Mouse (Mus musculus): ENCODE measurements at regions not wholly inside any gene's neighbourhood (a gene's known extent, or its start where the extent isn't known, plus 50 kb on each side); places are given as distances from the start of the nearest gene placed in this dataset.
A peak's percentile ranks its signal among the peaks of the same experiment; 100 is the strongest.

GRCm38 (mm10) chr6:51771001-51771400, 241.3 kb downstream of the Skap2 start:
- Histone ChIP-seq H3K4me1 (ENCODE audit: control insufficient read depth, insufficient read depth, low read length) (no peaks in the 10 kb centered on the region), H3K4me3 (ENCODE audit: low read depth, low read length) (no peak overlapping the region), H3K27ac (ENCODE audit: insufficient read depth, low read length) (no peak overlapping the region), H3K9ac (ENCODE audit: low read depth, poor library complexity, severe bottlenecking) (no peak overlapping the region), H3K36me3 (ENCODE audit: control insufficient read depth, insufficient read depth, low read length, poor library complexity, severe bottlenecking) (no peaks in the 10 kb centered on the region), H3K9me3 (replicated peaks; ENCODE audit: control insufficient read depth, insufficient read depth, low read length, poor library complexity, severe bottlenecking) (no peaks in the 10 kb centered on the region), H3K27me3 (ENCODE audit: control insufficient read depth, insufficient read depth, low read length, poor library complexity, severe bottlenecking) (no peaks in the 10 kb centered on the region)
- TF ChIP-seq POLR2A (IDR thresholded peaks at IDR 0.05; ENCODE audit: insufficient read depth, low read length), result no peak
- no peak for TF ChIP-seq EP300 (IDR thresholded peaks at IDR 0.05; ENCODE audit: insufficient read depth, low read depth, low read length)
- no peak for TF ChIP-seq CTCF (IDR thresholded peaks at IDR 0.05; ENCODE audit: low read depth, low read length)

GRCm38 (mm10) chr6:51771424-51771823, 240.9 kb downstream of the Skap2 start:
- Histone ChIP-seq H3K27me3 (ENCODE audit: control insufficient read depth, insufficient read depth, low read length, poor library complexity, severe bottlenecking) (no peaks in the 10 kb centered on the region), H3K4me3 (ENCODE audit: low read depth, low read length) (no peak overlapping the region), H3K9me3 (replicated peaks; ENCODE audit: control insufficient read depth, insufficient read depth, low read length, poor library complexity, severe bottlenecking) (no peaks in the 10 kb centered on the region), H3K4me1 (ENCODE audit: control insufficient read depth, insufficient read depth, low read length) (no peaks in the 10 kb centered on the region), H3K27ac (ENCODE audit: insufficient read depth, low read length) (no peak overlapping the region), H3K36me3 (ENCODE audit: control insufficient read depth, insufficient read depth, low read length, poor library complexity, severe bottlenecking) (no peaks in the 10 kb centered on the region), H3K9ac (ENCODE audit: low read depth, poor library complexity, severe bottlenecking) (no peak overlapping the region)
- TF ChIP-seq CTCF (IDR thresholded peaks at IDR 0.05; ENCODE audit: low read depth, low read length) (no peak), POLR2A (IDR thresholded peaks at IDR 0.05; ENCODE audit: insufficient read depth, low read length) (no peak), EP300 (IDR thresholded peaks at IDR 0.05; ENCODE audit: insufficient read depth, low read depth, low read length) (no peak)

DNA sequence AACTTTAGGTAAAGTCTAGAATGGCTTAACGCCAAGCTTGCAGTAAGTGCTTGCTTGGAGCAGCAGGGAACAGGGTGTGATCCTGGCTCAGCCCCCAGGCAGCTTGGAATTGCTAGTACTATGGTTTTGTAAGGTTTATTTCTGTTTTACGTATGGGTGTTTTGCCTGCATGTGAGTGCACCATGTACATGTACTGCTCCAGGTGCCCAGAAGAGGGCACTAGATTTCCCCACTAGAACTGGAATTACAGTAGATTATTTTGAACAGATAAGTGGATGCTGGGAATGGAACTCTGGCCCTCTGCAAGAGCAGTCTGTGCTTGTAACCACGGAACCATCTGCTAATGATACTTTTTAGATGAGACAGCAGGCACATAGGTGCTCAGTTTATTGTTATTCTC, 237.6 kb downstream of the Skap2 start:
- no peaks in the 10 kb centered on the region for H3K4me1 ChIP-seq (ENCODE audit: control insufficient read depth, insufficient read depth, low read length)
- TF ChIP-seq CTCF (IDR thresholded peaks at IDR 0.05; ENCODE audit: low read depth, low read length) (peak; percentile 24), EP300 (IDR thresholded peaks at IDR 0.05; ENCODE audit: insufficient read depth, low read depth, low read length) (no peak), POLR2A (IDR thresholded peaks at IDR 0.05; ENCODE audit: insufficient read depth, low read length) (no peak)
- no peak overlapping the region for H3K4me3 ChIP-seq (ENCODE audit: low read depth, low read length)
- no peaks in the 10 kb centered on the region for H3K36me3 ChIP-seq (ENCODE audit: control insufficient read depth, insufficient read depth, low read length, poor library complexity, severe bottlenecking)
- no peak overlapping the region for H3K27ac ChIP-seq (ENCODE audit: insufficient read depth, low read length)
- H3K27me3 ChIP-seq (ENCODE audit: control insufficient read depth, insufficient read depth, low read length, poor library complexity, severe bottlenecking), result no peaks in the 10 kb centered on the region
- no peak overlapping the region for H3K9ac ChIP-seq (ENCODE audit: low read depth, poor library complexity, severe bottlenecking)
- H3K9me3 ChIP-seq (replicated peaks; ENCODE audit: control insufficient read depth, insufficient read depth, low read length, poor library complexity, severe bottlenecking), result no peaks in the 10 kb centered on the region

DNA sequence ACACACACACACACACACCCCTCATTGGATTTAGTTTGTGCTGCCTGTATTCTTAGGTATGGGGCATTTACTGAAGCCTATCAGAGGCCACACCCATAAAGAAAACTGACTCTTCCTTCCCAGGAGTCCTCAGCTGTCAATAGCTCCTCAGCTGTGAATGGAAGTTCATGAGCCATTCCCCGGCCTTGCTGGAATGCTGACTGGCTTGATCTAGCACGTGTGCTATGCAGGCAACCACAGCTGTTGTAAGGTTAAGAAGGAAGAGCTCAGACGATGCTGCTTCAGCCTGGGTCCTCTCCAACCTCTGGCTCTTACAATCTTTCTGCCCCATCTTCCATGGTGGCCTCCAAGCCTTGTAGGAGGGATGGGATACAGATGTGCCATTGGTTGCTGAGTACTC, 226.7 kb downstream of the Skap2 start:
- Histone ChIP-seq H3K4me1 (ENCODE audit: control insufficient read depth, insufficient read depth, low read length) (no peaks in the 10 kb centered on the region), H3K9ac (ENCODE audit: low read depth, poor library complexity, severe bottlenecking) (no peak overlapping the region), H3K27ac (ENCODE audit: insufficient read depth, low read length) (no peak overlapping the region), H3K4me3 (ENCODE audit: low read depth, low read length) (no peak overlapping the region), H3K36me3 (ENCODE audit: control insufficient read depth, insufficient read depth, low read length, poor library complexity, severe bottlenecking) (no peaks in the 10 kb centered on the region), H3K9me3 (replicated peaks; ENCODE audit: control insufficient read depth, insufficient read depth, low read length, poor library complexity, severe bottlenecking) (no peaks in the 10 kb centered on the region), H3K27me3 (ENCODE audit: control insufficient read depth, insufficient read depth, low read length, poor library complexity, severe bottlenecking) (no peaks in the 10 kb centered on the region)
- TF ChIP-seq EP300 (IDR thresholded peaks at IDR 0.05; ENCODE audit: insufficient read depth, low read depth, low read length), result no peak
- TF ChIP-seq POLR2A (IDR thresholded peaks at IDR 0.05; ENCODE audit: insufficient read depth, low read length), result no peak
- TF ChIP-seq CTCF (IDR thresholded peaks at IDR 0.05; ENCODE audit: low read depth, low read length), result no peak

DNA sequence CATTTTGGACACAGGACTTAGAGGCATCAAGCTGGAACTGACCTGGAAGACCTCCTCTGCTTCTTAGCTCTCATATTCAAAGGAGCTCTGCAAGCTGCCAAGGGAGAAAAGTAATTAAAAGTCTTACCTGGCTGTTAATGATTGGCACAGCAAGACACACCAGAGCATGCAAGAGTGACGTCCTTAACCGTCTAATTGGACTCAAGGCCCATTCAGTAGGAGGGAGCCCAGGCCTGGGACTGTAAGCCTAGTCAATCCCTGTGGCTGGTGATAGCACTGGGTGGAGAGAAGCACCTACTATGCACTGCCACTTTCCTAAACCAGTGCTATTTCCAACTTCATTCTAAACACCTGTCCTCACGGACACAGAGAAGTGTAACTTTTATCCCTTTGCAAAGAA, 225.5 kb downstream of the Skap2 start:
- Histone ChIP-seq H3K36me3 (ENCODE audit: control insufficient read depth, insufficient read depth, low read length, poor library complexity, severe bottlenecking) (no peaks in the 10 kb centered on the region), H3K27me3 (ENCODE audit: control insufficient read depth, insufficient read depth, low read length, poor library complexity, severe bottlenecking) (no peaks in the 10 kb centered on the region), H3K4me1 (ENCODE audit: control insufficient read depth, insufficient read depth, low read length) (no peaks in the 10 kb centered on the region), H3K9me3 (replicated peaks; ENCODE audit: control insufficient read depth, insufficient read depth, low read length, poor library complexity, severe bottlenecking) (no peaks in the 10 kb centered on the region), H3K9ac (ENCODE audit: low read depth, poor library complexity, severe bottlenecking) (no peak overlapping the region), H3K27ac (ENCODE audit: insufficient read depth, low read length) (no peak overlapping the region), H3K4me3 (ENCODE audit: low read depth, low read length) (no peak overlapping the region)
- TF ChIP-seq POLR2A (IDR thresholded peaks at IDR 0.05; ENCODE audit: insufficient read depth, low read length) (no peak), CTCF (IDR thresholded peaks at IDR 0.05; ENCODE audit: low read depth, low read length) (no peak), EP300 (IDR thresholded peaks at IDR 0.05; ENCODE audit: insufficient read depth, low read depth, low read length) (no peak)

GRCm38 (mm10) chr6:51788156-51788555, 224.2 kb downstream of the Skap2 start:
- TF ChIP-seq CTCF (IDR thresholded peaks at IDR 0.05; ENCODE audit: low read depth, low read length) (no peak), POLR2A (IDR thresholded peaks at IDR 0.05; ENCODE audit: insufficient read depth, low read length) (no peak), EP300 (IDR thresholded peaks at IDR 0.05; ENCODE audit: insufficient read depth, low read depth, low read length) (no peak)
- H3K27me3 ChIP-seq (ENCODE audit: control insufficient read depth, insufficient read depth, low read length, poor library complexity, severe bottlenecking), result no peaks in the 10 kb centered on the region
- H3K9ac ChIP-seq (ENCODE audit: low read depth, poor library complexity, severe bottlenecking), result no peak overlapping the region
- H3K4me1 ChIP-seq (ENCODE audit: control insufficient read depth, insufficient read depth, low read length), result no peaks in the 10 kb centered on the region
- H3K9me3 ChIP-seq (replicated peaks; ENCODE audit: control insufficient read depth, insufficient read depth, low read length, poor library complexity, severe bottlenecking), result no peaks in the 10 kb centered on the region
- H3K27ac ChIP-seq (ENCODE audit: insufficient read depth, low read length), result no peak overlapping the region
- H3K4me3 ChIP-seq (ENCODE audit: low read depth, low read length), result no peak overlapping the region
- H3K36me3 ChIP-seq (ENCODE audit: control insufficient read depth, insufficient read depth, low read length, poor library complexity, severe bottlenecking), result no peaks in the 10 kb centered on the region

Measured in ES-Bruce4 (cell line).